Mouse (Mus musculus) testis, postnatal 14 days (tissue): ENCODE measurements around the gene Esrrb.

Experiments used
- DNase-seq: peaks from one replicate; pipeline ENCODE4 v3.0.0; 2021; ENCODE audit warnings: low spot score

Esrrb gene

GRCm38 (mm10) chr12:86422166-86422910, 61.4 kb downstream of the Esrrb start:
- no peak for DNase-seq

- no peak for DNase-seq
These were observed 62.2 kb downstream of the Esrrb start for GRCm38 (mm10) chr12:86423102-86423501.

GRCm38 (mm10) chr12:86427585-86427984, 66.7 kb downstream of the Esrrb start:
- DNase-seq = no peak

- no peak for DNase-seq
These were observed 70.8 kb downstream of the Esrrb start for GRCm38 (mm10) chr12:86431671-86432070.

- DNase-seq = peak; percentile 51
These were observed 72.5 kb downstream of the Esrrb start for GRCm38 (mm10) chr12:86433371-86433821.

- DNase-seq = no peak
These were observed 74.7 kb downstream of the Esrrb start for GRCm38 (mm10) chr12:86435651-86436050.

GRCm38 (mm10) chr12:86450848-86451247, 89.9 kb downstream of the Esrrb start:
- DNase-seq = no peak

GRCm38 (mm10) chr12:86455009-86455408, 94.1 kb downstream of the Esrrb start:
- no peak for DNase-seq

- no peak for DNase-seq
These were observed 102.0 kb downstream of the Esrrb start for GRCm38 (mm10) chr12:86462742-86463470.

GRCm38 (mm10) chr12:86464385-86464784, 103.5 kb downstream of the Esrrb start:
- DNase-seq = no peak

- no peak for DNase-seq
These were observed 105.3 kb downstream of the Esrrb start for GRCm38 (mm10) chr12:86466180-86466579.

- peak; percentile 75 for DNase-seq
These were observed 109.0 kb downstream of the Esrrb start for GRCm38 (mm10) chr12:86469919-86470318.

GRCm38 (mm10) chr12:86470912-86471311, 110.0 kb downstream of the Esrrb start:
- DNase-seq = no peak

- DNase-seq = no peak
These were observed 112.7 kb downstream of the Esrrb start for GRCm38 (mm10) chr12:86473630-86474029.

- peak; percentile 41 for DNase-seq
These were observed 115.1 kb downstream of the Esrrb start for GRCm38 (mm10) chr12:86475994-86476393.

- no peak for DNase-seq
These were observed 118.0 kb downstream of the Esrrb start for GRCm38 (mm10) chr12:86478908-86479307.

- DNase-seq = no peak
These were observed 121.1 kb downstream of the Esrrb start for GRCm38 (mm10) chr12:86482029-86482428.

- DNase-seq = no peak
These were observed 122.5 kb downstream of the Esrrb start for GRCm38 (mm10) chr12:86483413-86483841.

- no peak for DNase-seq
These were observed 127.1 kb downstream of the Esrrb start for GRCm38 (mm10) chr12:86488005-86488404.

- no peak for DNase-seq
These were observed 129.1 kb downstream of the Esrrb start for GRCm38 (mm10) chr12:86490052-86490451.

GRCm38 (mm10) chr12:86491500-86491899, 130.6 kb downstream of the Esrrb start:
- no peak for DNase-seq

- DNase-seq = no peak
These were observed 131.9 kb downstream of the Esrrb start for GRCm38 (mm10) chr12:86492822-86493221.

GRCm38 (mm10) chr12:86497126-86497525, 136.2 kb downstream of the Esrrb start:
- no peak for DNase-seq
